Mouse (Mus musculus) CD4-positive naive resting alpha-beta T cell, adult 76 days (primary cell): ENCODE results near the gene Scg5. TPM values are rescaled to one million over a fixed set of nuclear protein-coding genes. Genes with fewer than 3 reads are reported as not detected.

Experiments
- total RNA-seq: library from RNA; stranded (reverse); gene quantifications from one replicate; pipeline ENCODE4 v1.2.4, GENCODE M21; 2023

The Scg5 gene
- 12.1 TPM for total RNA-seq

GRCm38 (mm10) chr2:113828943-113829882 is at the start of gene Scg5:
TSS of gene Scg5 (minus strand) at chr2:113829121.

GRCm38 (mm10) chr2:113848245-113849121 is 19.6 kb upstream of the Scg5 start, which contains the start of gene Arhgap11a:
TSS of gene Arhgap11a (minus strand) at chr2:113848661.

GRCm38 (mm10) chr2:113758311-113759161 is 70.4 kb downstream of the Scg5 start, which contains the start of gene Grem1:
TSS of gene Grem1 (minus strand) at chr2:113758646.

Other genes starting within 250 kb of the Scg5 start
- not detected for gene Grem1, start 70.5 kb downstream of the Scg5 start, total RNA-seq
- gene Arhgap11a, start 19.5 kb upstream of the Scg5 start, total RNA-seq, result 3.9 TPM
- gene Gjd2, start 184.5 kb upstream of the Scg5 start, total RNA-seq, result not detected
- not detected for gene Actc1, start 224.4 kb upstream of the Scg5 start, total RNA-seq